In genomic region chr11:101664825-101665635, GRCm38 (mm10) we compare ENCODE assay signal across 8 mouse cellular contexts. TPM values are rescaled to one million over a fixed set of nuclear protein-coding genes. Genes with fewer than 3 reads are reported as not detected.
DNase-seq lines count a peak whose midpoint lies in the region; ATAC-seq lines count a peak whose summit lies in the region.

Gene Arl4d, plus strand, starts transcription at chr11:101665541.

- H3K4me3 ChIP-seq in intestine, embryonic 14.5 days (ENCODE audit: low read depth, low read length): peak within 1 kb of the TSS; percentile 45

- no peaks in the 10 kb centered on the region for H3K27me3 ChIP-seq in intestine, embryonic 14.5 days (replicated peaks; ENCODE audit: control insufficient read depth, insufficient read depth, low read length)

- intact Hi-C loops in left cerebral cortex, postnatal 14 days (cut with DNase I): loop anchor here (5.0 kb wide), 1 partner anchor 37 kb away; no protein-coding TSS in a partner anchor

- ATAC-seq in intestine, embryonic 14.5 days (replicated peaks; ENCODE audit: low FRiP score, low TSS enrichment, low read depth): peak; percentile 88

- H3K9ac ChIP-seq in intestine, embryonic 14.5 days (ENCODE audit: low read length): peak within 1 kb of the TSS; percentile 39

- peak within 1 kb of the TSS; percentile 59 for H3K4me2 ChIP-seq in intestine, embryonic 14.5 days (ENCODE audit: low read length)

- H3K36me3 ChIP-seq in intestine, embryonic 14.5 days (ENCODE audit: control insufficient read depth, insufficient read depth, low read length): no peaks in the 10 kb centered on the region

- peaks cover 8% of the 10 kb centered on the region; the same call in 1 of the 2 replicates for H3K4me1 ChIP-seq in intestine, embryonic 14.5 days (replicated peaks; ENCODE audit: control insufficient read depth, insufficient read depth, low read length)

- peak within 1 kb of the TSS; percentile 59 for H3K27ac ChIP-seq in intestine, embryonic 14.5 days (ENCODE audit: low read depth)

- peak; percentile 85 for DNase-seq in adipocyte (ENCODE audit: low spot score)
- peak; percentile 96 for DNase-seq in embryo, embryonic 10.5 days (ENCODE audit: low spot score)
- peak; percentile 91 for DNase-seq in gastrocnemius, postnatal 25 days
- peak; percentile 97 for DNase-seq in intestine, embryonic 14.5 days (ENCODE audit: low spot score)
- peak; percentile 96 to 97 for DNase-seq in left cerebral cortex, postnatal 14 days (ENCODE audit: low spot score in 2 of 2)
- peak; percentile 94 for DNase-seq in mesoderm, embryonic 11.5 days (ENCODE audit: low read depth, low spot score)
- peak; percentile 93 for DNase-seq in right cerebral cortex, postnatal 36 days (ENCODE audit: low spot score in 2 of 2)
- DNase-seq in yolk sac, embryonic 10.5 days (ENCODE audit: low spot score): peak; percentile 93

- H3K9me3 ChIP-seq in intestine, embryonic 14.5 days (ENCODE audit: control insufficient read depth, low read length): no peaks in the 10 kb centered on the region

- 8% methylated on average over 34 of the region's 34 CpGs for WGBS in intestine, embryonic 14.5 days

RNA-seq across cellular contexts. Expression of gene Arl4d, which starts in this region (rescaled TPM):
- total RNA-seq in gastrocnemius, postnatal 25 days (2021): 1 to 10 TPM; 5.7 to 5.8 TPM
- 7.8 and 8.3 TPM in 2 replicates for polyA plus RNA-seq in intestine, embryonic 14.5 days (2014; fragmentation: Nextera tagmentation; extraction: Ambion mirVana)
- total RNA-seq in left cerebral cortex, postnatal 14 days (2021): 10 to 100 TPM; 23.2 to 39.8 TPM

Comparison
In these comparisons a context has a peak if more than half of its experiments do, and no peak if none do; other contexts are left out.
1. Peak in every context shown above with its lines: DNase-seq, ATAC-seq, H3K4me3 ChIP-seq and H3K27ac ChIP-seq.